Comparison of ENCODE assay signal across 24 mouse cellular contexts in the genomic region with DNA sequence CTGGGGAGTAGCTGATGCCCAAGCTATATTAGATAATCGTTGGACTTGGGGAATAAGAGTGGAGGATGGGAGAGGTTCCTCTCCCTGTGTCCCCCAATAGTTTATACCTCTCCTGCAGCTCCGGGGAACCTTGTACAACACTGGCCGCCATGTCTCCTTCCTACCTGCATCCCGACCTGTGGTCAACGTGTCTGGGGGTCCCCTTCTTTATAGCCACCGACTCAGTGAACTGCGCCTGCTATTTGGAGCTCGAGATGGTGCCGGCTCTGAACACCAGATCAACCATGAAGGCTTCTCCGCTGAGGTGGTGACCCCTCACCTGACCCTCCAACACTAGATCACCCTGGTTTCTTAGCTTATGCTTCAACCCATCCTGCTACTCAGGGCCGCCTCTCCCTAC. TPM values are rescaled to one million over a fixed set of nuclear protein-coding genes. Genes with fewer than 3 reads are reported as not detected.
A peak's percentile ranks its signal among the peaks of the same experiment; 100 is the strongest.
DNase-seq lines count a peak whose midpoint lies in the region; ATAC-seq lines count a peak whose summit lies in the region.
"Had no signal": no experiment of that assay in that cellular context is flagged by ENCODE, and none has a peak within 500 bp of the region (broad histone marks: within the 10 kb centered on the region; RNA-seq: fewer than 3 reads in every experiment).

No protein-coding gene starts in this region.

- no peak for ATAC-seq in neural tube, embryonic 12.5 days (ENCODE audit: low FRiP score, low read depth)
- ATAC-seq: CD4-positive, CD25-positive, alpha-beta regulatory T cell, adult 4 months; forebrain, embryonic 15.5 days; hindbrain, embryonic 16.5 days; intestine, embryonic 15.5 days had no signal

- H3K4me3 ChIP-seq in neural tube, embryonic 12.5 days, result no peak overlapping the region
- H3K4me3 ChIP-seq: embryonic facial prominence, embryonic 13.5 days; forebrain, embryonic 10.5 days; forebrain, embryonic 15.5 days; intestine, embryonic 15.5 days; limb, embryonic 13.5 days; lung, embryonic 15.5 days; midbrain, embryonic 10.5 days had no signal

- H3K4me2 ChIP-seq in neural tube, embryonic 12.5 days (replicated peaks), result peak overlapping the region; percentile 91; the same call in 1 of the 2 replicates
- H3K4me2 ChIP-seq: embryonic facial prominence, embryonic 13.5 days; heart, embryonic 11.5 days; intestine, embryonic 15.5 days; liver, embryonic 11.5 days; lung, embryonic 15.5 days had no signal

- 94% methylated on average over 11 of the region's 11 CpGs for WGBS in neural tube, embryonic 12.5 days

- peaks cover 26% of the 10 kb centered on the region for H3K27me3 ChIP-seq in neural tube, embryonic 12.5 days (replicated peaks)

- DNase-seq in cerebellum, adult 9-10 months, result peak; percentile 70
- no peak for DNase-seq in cerebellum, postnatal 25 days
- DNase-seq in kidney, adult 11 months, result peak; percentile 23
- no peak for DNase-seq in kidney, postnatal 36 days
- no peak for DNase-seq in neural tube, embryonic 10.5 days (ENCODE audit: extremely low spot score, low spot score)
- DNase-seq in thymus, adult 18-20 months, result no peak
- DNase-seq: adrenal gland, postnatal 25 days; heart, adult 18-20 months; heart, postnatal 4 days; right cerebral cortex, postnatal 4 days had no signal

- H3K4me1 ChIP-seq in neural tube, embryonic 12.5 days, result peaks cover 60% of the 10 kb centered on the region

- no peaks in the 10 kb centered on the region for H3K36me3 ChIP-seq in neural tube, embryonic 12.5 days
- H3K36me3 ChIP-seq: embryonic facial prominence, embryonic 13.5 days; forebrain, embryonic 10.5 days; forebrain, embryonic 15.5 days; intestine, embryonic 15.5 days; limb, embryonic 13.5 days; lung, embryonic 15.5 days; midbrain, embryonic 10.5 days had no signal

- no peak overlapping the region for H3K27ac ChIP-seq in neural tube, embryonic 12.5 days
- H3K27ac ChIP-seq: embryonic facial prominence, embryonic 13.5 days; forebrain, embryonic 15.5 days; intestine, embryonic 15.5 days; kidney, postnatal 0 days; limb, embryonic 13.5 days; lung, embryonic 15.5 days; midbrain, embryonic 10.5 days; stomach, postnatal 0 days had no signal

- no peak overlapping the region for H3K9ac ChIP-seq in neural tube, embryonic 12.5 days
- H3K9ac ChIP-seq: forebrain, embryonic 15.5 days; intestine, embryonic 15.5 days; limb, embryonic 13.5 days; lung, embryonic 15.5 days had no signal

- H3K9me3 ChIP-seq in neural tube, embryonic 12.5 days, result no peaks in the 10 kb centered on the region
- H3K9me3 ChIP-seq: embryonic facial prominence, embryonic 13.5 days; forebrain, embryonic 10.5 days; forebrain, embryonic 15.5 days; intestine, embryonic 15.5 days; limb, embryonic 13.5 days; lung, embryonic 15.5 days; midbrain, embryonic 10.5 days had no signal

RNA-seq across cellular contexts. Expression of a gene that starts 2.6 kb away (rescaled TPM):
- polyA plus RNA-seq in neural tube, embryonic 12.5 days (2016; fragmentation: Nextera tagmentation; extraction: Ambion mirVana), result 4.1 TPM in 2 replicates

RNA-seq across cellular contexts. Expression of a gene that starts 2.7 kb away (rescaled TPM):
- polyA plus RNA-seq in neural tube, embryonic 12.5 days (2016; fragmentation: Nextera tagmentation; extraction: Ambion mirVana), result 35.5 and 36.6 TPM in 2 replicates

RNA-seq across cellular contexts. Expression of a gene that starts 8.1 kb away (rescaled TPM):
- polyA plus RNA-seq in neural tube, embryonic 12.5 days (2016; fragmentation: Nextera tagmentation; extraction: Ambion mirVana), result 1.0 and 1.2 TPM in 2 replicates

RNA-seq across cellular contexts. Expression of a gene that starts 12.9 kb away (rescaled TPM):
- polyA plus RNA-seq in neural tube, embryonic 12.5 days (2016; fragmentation: Nextera tagmentation; extraction: Ambion mirVana), result 665 and 700 TPM in 2 replicates

RNA-seq across cellular contexts. Expression of a gene that starts 15.5 kb away (rescaled TPM):
- 28.0 and 29.0 TPM in 2 replicates for polyA plus RNA-seq in neural tube, embryonic 12.5 days (2016; fragmentation: Nextera tagmentation; extraction: Ambion mirVana)

Comparison
In these comparisons a context has a peak if more than half of its experiments do, and no peak if none do; other contexts are left out.
1. DNase-seq: peak in cerebellum, adult 9-10 months (single experiment) and kidney, adult 11 months (single experiment); none in cerebellum, postnatal 25 days (0 of 2), kidney, postnatal 36 days (0 of 2), neural tube, embryonic 10.5 days (single experiment) and thymus, adult 18-20 months (0 of 2).